1 mouse cellular context compared by ENCODE assay signal in the genomic region with DNA sequence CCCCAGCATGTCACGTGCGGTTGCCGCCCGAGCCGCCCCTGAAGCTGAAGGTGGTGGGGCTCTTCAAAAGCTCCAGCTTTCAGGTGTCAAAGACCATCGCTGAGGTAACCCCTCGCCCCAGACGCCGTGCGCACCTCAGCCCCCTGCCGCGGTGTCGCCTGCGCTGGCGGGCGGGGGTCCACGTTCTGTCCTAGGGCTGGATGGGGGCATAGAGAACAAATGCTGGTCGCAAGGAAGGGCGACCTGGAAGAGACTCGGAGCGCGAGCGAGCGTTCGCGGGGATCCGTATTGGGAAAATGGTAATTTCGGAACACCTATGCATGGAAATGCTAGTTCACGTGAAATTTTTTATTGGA.
TF ChIP-seq lines count a peak whose summit lies in the region.

No protein-coding gene starts in this region.

TF ChIP-seq in ES-E14, 5 proteins besides CTCF, POLR2A, EP300 and RAD21:
- TF ChIP-seq ZC3H11A (IDR thresholded peaks at IDR 0.05; ENCODE audit: borderline replicate concordance, low read depth, low read length) (no peak), CHD2 (IDR thresholded peaks at IDR 0.05; ENCODE audit: low read depth, low read length) (no peak), HCFC1 (IDR thresholded peaks at IDR 0.05; ENCODE audit: borderline replicate concordance, insufficient read depth, low read length) (no peak), ZNF384 (IDR thresholded peaks at IDR 0.05; ENCODE audit: low read depth, low read length) (no peak), MAFK (IDR thresholded peaks at IDR 0.05; ENCODE audit: insufficient read depth, low read depth, low read length) (no peak)
